Mouse (Mus musculus) myocyte (in vitro differentiated cells): ENCODE measurements at regions not wholly inside any gene's neighbourhood (a gene's known extent, or its start where the extent isn't known, plus 50 kb on each side); places are given as distances from the start of the nearest gene placed in this dataset.

Experiments
- H3K27me3 ChIP-seq: one replicate; pipeline ENCODE4 v1.6.1; 2011; ENCODE audit not compliant: control insufficient read depth, insufficient read depth, insufficient read length
- H3K36me3 ChIP-seq: one replicate; pipeline ENCODE4 v1.6.1; 2011; ENCODE audit not compliant: control insufficient read depth, insufficient read depth
- H3K4me2 ChIP-seq: one replicate; pipeline ENCODE4 v1.6.1; 2011; ENCODE audit warnings: low read depth, control low read depth
- H3K4me3 ChIP-seq: one replicate; pipeline ENCODE4 v1.5.1; 2011; ENCODE audit warnings: mild to moderate bottlenecking, control low read depth, moderate library complexity
- H3K79me2 ChIP-seq: one replicate; pipeline ENCODE4 v1.6.1; 2011; ENCODE audit not compliant: control insufficient read depth, insufficient read depth
- H3ac ChIP-seq: one replicate; pipeline ENCODE4 v1.6.1; 2011; ENCODE audit not compliant: control insufficient read depth, insufficient read length
- CEBPB ChIP-seq: IDR thresholded peaks from 2 replicates; pipeline ENCODE4 v1.6.1; 2011; ENCODE audit warnings: mild to moderate bottlenecking, moderate library complexity; ENCODE audit not compliant: poor library complexity, insufficient read depth, severe bottlenecking
- E2F4 ChIP-seq: IDR thresholded peaks from one replicate; pipeline ENCODE4 v1.6.1; 2011; ENCODE audit warnings: mild to moderate bottlenecking, control low read depth, moderate library complexity; ENCODE audit not compliant: insufficient read depth
- MAX ChIP-seq: IDR thresholded peaks from one replicate; pipeline ENCODE4 v1.6.1; 2011; ENCODE audit warnings: low read depth, mild to moderate bottlenecking, control low read depth
- MYOD1 ChIP-seq, 3 experiments: IDR thresholded peaks; one replicate each; pipeline ENCODE4 v1.6.1; 2011; ENCODE audit warnings: control low read depth in 2 of 3, low read depth in 2 of 3, mild to moderate bottlenecking in 2 of 3, moderate library complexity in 1 of 3; ENCODE audit not compliant: insufficient read length in 2 of 3, control insufficient read depth in 1 of 3
- MYOG ChIP-seq, 3 experiments: IDR thresholded peaks; one replicate each; pipeline ENCODE4 v1.6.1; 2011; ENCODE audit warnings: control low read depth in 2 of 3, low read depth in 2 of 3, mild to moderate bottlenecking in 2 of 3; ENCODE audit not compliant: insufficient read length in 2 of 3, control insufficient read depth in 1 of 3, insufficient read depth in 1 of 3
- POLR2A ChIP-seq: IDR thresholded peaks from one replicate; pipeline ENCODE4 v1.6.1; 2011; ENCODE audit warnings: low read depth, mild to moderate bottlenecking, control low read depth, moderate library complexity; ENCODE audit not compliant: insufficient read length
- POLR2AphosphoS2 ChIP-seq: IDR thresholded peaks from one replicate; pipeline ENCODE4 v1.6.1; 2011; ENCODE audit warnings: low read depth, control low read depth; ENCODE audit not compliant: insufficient read length
- REST ChIP-seq: IDR thresholded peaks from one replicate; pipeline ENCODE4 v1.6.1; 2011; ENCODE audit warnings: mild to moderate bottlenecking, control low read depth, moderate library complexity; ENCODE audit not compliant: insufficient read depth, insufficient read length
- SRF ChIP-seq: IDR thresholded peaks from one replicate; pipeline ENCODE4 v1.6.1; 2011; ENCODE audit warnings: low read depth; ENCODE audit not compliant: control insufficient read depth, insufficient read length
- TCF12 ChIP-seq: IDR thresholded peaks from one replicate; pipeline ENCODE4 v1.6.1; 2011; ENCODE audit warnings: mild to moderate bottlenecking, control low read depth; ENCODE audit not compliant: poor library complexity, insufficient read depth, severe bottlenecking
- TCF3 ChIP-seq: IDR thresholded peaks from one replicate; pipeline ENCODE4 v1.6.1; 2011; ENCODE audit warnings: low read depth, control low read depth; ENCODE audit not compliant: insufficient read length
- USF1 ChIP-seq: IDR thresholded peaks from one replicate; pipeline ENCODE4 v1.6.1; 2011; ENCODE audit warnings: low read depth, mild to moderate bottlenecking, control low read depth, moderate library complexity

GRCm38 (mm10) chr2:74063777-74064176 is 152.7 kb upstream of the Atp5g3 start:
- Histone ChIP-seq H3K79me2 (no peaks in the 10 kb centered on the region), H3K4me2 (no peak overlapping the region), H3ac (no peak overlapping the region), H3K27me3 (peaks cover 25% of the 10 kb centered on the region), H3K36me3 (no peaks in the 10 kb centered on the region), H3K4me3 (no peak overlapping the region)
- no peak for TF ChIP-seq REST
- TF ChIP-seq USF1: no peak
- TF ChIP-seq MYOG (IDR thresholded peaks at IDR 0.05; ENCODE audit: control insufficient read depth in 1 of 3, insufficient read depth in 1 of 3, insufficient read length in 2 of 3, low read depth in 2 of 3): no peak
- no peak for TF ChIP-seq TCF3

GRCm38 (mm10) chr2:74063302-74063701 is 152.2 kb upstream of the Atp5g3 start:
- H3K4me2 ChIP-seq: no peak overlapping the region
- H3K79me2 ChIP-seq: no peaks in the 10 kb centered on the region
- peaks cover 25% of the 10 kb centered on the region for H3K27me3 ChIP-seq
- no peak for TF ChIP-seq SRF
- TF ChIP-seq REST: no peak
- no peak for TF ChIP-seq MAX
- no peak for TF ChIP-seq E2F4
- TF ChIP-seq CEBPB: no peak
- no peak for TF ChIP-seq POLR2AphosphoS2
- TF ChIP-seq MYOD1 (IDR thresholded peaks at IDR 0.05; ENCODE audit: control insufficient read depth in 1 of 3, insufficient read length in 2 of 3, low read depth in 2 of 3): no peak
- no peak for TF ChIP-seq MYOG (IDR thresholded peaks at IDR 0.05; ENCODE audit: control insufficient read depth in 1 of 3, insufficient read depth in 1 of 3, insufficient read length in 2 of 3, low read depth in 2 of 3)
- no peak for TF ChIP-seq TCF3
- TF ChIP-seq USF1: no peak
- TF ChIP-seq POLR2A: no peak
- TF ChIP-seq TCF12: no peak
- no peaks in the 10 kb centered on the region for H3K36me3 ChIP-seq
- no peak overlapping the region for H3ac ChIP-seq
- no peak overlapping the region for H3K4me3 ChIP-seq

GRCm38 (mm10) chr2:74042430-74042829 is 131.3 kb upstream of the Atp5g3 start:
- no peaks in the 10 kb centered on the region for H3K36me3 ChIP-seq
- no peak overlapping the region for H3ac ChIP-seq
- H3K79me2 ChIP-seq: no peaks in the 10 kb centered on the region
- H3K4me3 ChIP-seq: no peak overlapping the region
- H3K4me2 ChIP-seq: no peak overlapping the region
- TF ChIP-seq MYOG (IDR thresholded peaks at IDR 0.05; ENCODE audit: control insufficient read depth in 1 of 3, insufficient read depth in 1 of 3, insufficient read length in 2 of 3, low read depth in 2 of 3): no peak
- no peak for TF ChIP-seq USF1
- TF ChIP-seq MAX: no peak
- peaks cover 8% of the 10 kb centered on the region for H3K27me3 ChIP-seq

- H3K36me3 ChIP-seq: no peaks in the 10 kb centered on the region
- no peak overlapping the region for H3K4me2 ChIP-seq
- no peak overlapping the region for H3ac ChIP-seq
- no peaks in the 10 kb centered on the region for H3K79me2 ChIP-seq
- TF ChIP-seq SRF: no peak
- no peak for TF ChIP-seq TCF12
- no peak for TF ChIP-seq TCF3
- TF ChIP-seq MYOG (IDR thresholded peaks at IDR 0.05; ENCODE audit: control insufficient read depth in 1 of 3, insufficient read depth in 1 of 3, insufficient read length in 2 of 3, low read depth in 2 of 3): no peak
- TF ChIP-seq MAX: no peak
- no peak for TF ChIP-seq E2F4
- no peak for TF ChIP-seq MYOD1 (IDR thresholded peaks at IDR 0.05; ENCODE audit: control insufficient read depth in 1 of 3, insufficient read length in 2 of 3, low read depth in 2 of 3)
- no peak for TF ChIP-seq POLR2AphosphoS2
- TF ChIP-seq POLR2A: no peak
- TF ChIP-seq CEBPB: no peak
- TF ChIP-seq USF1: no peak
- TF ChIP-seq REST: no peak
- H3K27me3 ChIP-seq: peaks cover 11% of the 10 kb centered on the region
- no peak overlapping the region for H3K4me3 ChIP-seq
Measured at GRCm38 (mm10) chr2:74039580-74039979, 128.5 kb upstream of the Atp5g3 start.

GRCm38 (mm10) chr2:74036043-74036442 is 124.9 kb upstream of the Atp5g3 start:
- Histone ChIP-seq H3K36me3 (no peaks in the 10 kb centered on the region), H3ac (no peak overlapping the region), H3K4me3 (no peak overlapping the region), H3K79me2 (no peaks in the 10 kb centered on the region), H3K4me2 (no peak overlapping the region), H3K27me3 (peaks cover 9% of the 10 kb centered on the region)
- TF ChIP-seq MAX (no peak), TCF12 (no peak), MYOD1 (IDR thresholded peaks at IDR 0.05; ENCODE audit: control insufficient read depth in 1 of 3, insufficient read length in 2 of 3, low read depth in 2 of 3) (no peak)
